Mouse (Mus musculus): ENCODE measurements at regions not wholly inside any gene's neighbourhood (a gene's known extent, or its start where the extent isn't known, plus 50 kb on each side); places are given as distances from the start of the nearest gene placed in this dataset.

DNA sequence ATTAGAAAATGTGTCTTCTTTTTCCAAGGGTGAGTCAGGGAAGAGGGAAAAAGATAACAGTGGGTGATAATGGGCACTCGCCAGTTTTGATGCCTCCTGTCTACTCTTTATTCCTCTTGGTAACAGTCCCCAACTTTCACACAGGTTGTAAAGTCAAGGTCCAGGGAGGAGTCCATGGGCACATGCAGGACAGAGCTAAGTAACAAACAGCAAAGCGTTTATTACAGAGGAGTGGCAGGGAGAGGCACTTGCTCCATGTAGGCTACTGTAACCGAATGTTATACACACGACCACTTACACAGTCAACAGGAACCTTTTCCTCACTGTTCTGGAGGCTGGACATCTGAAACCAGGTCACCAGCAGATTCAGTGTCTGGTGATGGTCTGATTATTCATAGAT lies 56.7 kb upstream of the Rapgef5 start:
- Histone ChIP-seq H3K4me3 (replicated peaks) (no peak overlapping the region), H3K27me3 (no peaks in the 10 kb centered on the region), H3K9me3 (replicated peaks) (no peaks in the 10 kb centered on the region), H3K4me1 (no peaks in the 10 kb centered on the region), H3K27ac (replicated peaks) (no peak overlapping the region), H3K36me3 (no peaks in the 10 kb centered on the region), H3K4me2 (replicated peaks) (no peak overlapping the region), H3K9ac (no peak overlapping the region)
- 80% methylated on average over 4 of the region's 4 CpGs for WGBS
- ATAC-seq (ENCODE audit: insufficient number of reproducible peaks, low FRiP score, low TSS enrichment, low read depth), result no peak

DNA sequence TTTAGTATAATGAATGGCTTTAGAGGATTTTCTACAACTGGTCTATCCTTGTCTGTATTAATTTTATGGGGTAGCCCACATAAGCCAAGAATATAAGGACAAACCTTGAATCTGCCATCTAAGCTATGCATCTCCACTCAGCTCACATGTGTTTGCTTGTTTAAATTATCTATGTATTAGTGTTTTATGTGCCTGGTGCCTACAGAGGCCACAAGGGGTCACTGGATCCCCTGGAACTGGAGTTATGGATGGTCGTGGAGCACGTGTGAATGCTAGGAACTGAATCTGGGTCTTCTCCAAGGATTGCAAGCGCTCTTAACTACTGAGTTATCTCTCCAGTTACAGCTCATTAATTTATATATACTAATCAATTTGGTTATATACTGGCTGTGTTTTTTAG lies 51.1 kb upstream of the Rapgef5 start:
- Histone ChIP-seq H3K9me3 (replicated peaks) (no peaks in the 10 kb centered on the region), H3K9ac (no peak overlapping the region), H3K27ac (replicated peaks) (no peak overlapping the region), H3K4me2 (replicated peaks) (no peak overlapping the region), H3K4me1 (no peaks in the 10 kb centered on the region), H3K36me3 (no peaks in the 10 kb centered on the region), H3K4me3 (replicated peaks) (no peak overlapping the region), H3K27me3 (no peaks in the 10 kb centered on the region)
- ATAC-seq (ENCODE audit: insufficient number of reproducible peaks, low FRiP score, low TSS enrichment, low read depth), result no peak
- WGBS, result 86% methylated on average over 3 of the region's 3 CpGs

DNA sequence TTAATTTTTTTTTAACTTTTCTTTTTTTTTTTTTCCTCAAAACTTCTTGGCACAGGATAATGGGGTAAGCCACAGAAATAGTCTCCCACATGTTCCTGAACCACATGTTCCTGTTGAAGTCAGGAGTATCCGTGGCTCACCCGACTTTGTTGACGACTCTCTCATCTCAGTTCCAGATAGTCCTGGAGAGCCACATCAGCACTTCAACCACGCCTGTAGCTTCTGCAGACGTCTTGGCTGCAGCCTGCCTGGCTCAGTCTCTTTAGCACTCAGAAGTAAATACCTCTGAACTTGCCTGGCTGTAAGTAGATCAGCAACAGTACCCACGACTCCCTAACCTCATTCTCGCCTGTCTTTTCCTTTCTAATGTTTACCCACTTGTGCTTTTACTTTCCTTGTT lies 50.3 kb upstream of the Rapgef5 start:
- Histone ChIP-seq H3K4me2 (replicated peaks) (no peak overlapping the region), H3K9ac (no peak overlapping the region), H3K27ac (replicated peaks) (no peak overlapping the region), H3K4me1 (no peaks in the 10 kb centered on the region), H3K27me3 (no peaks in the 10 kb centered on the region), H3K36me3 (no peaks in the 10 kb centered on the region), H3K9me3 (replicated peaks) (no peaks in the 10 kb centered on the region), H3K4me3 (replicated peaks) (no peak overlapping the region)
- ATAC-seq (ENCODE audit: insufficient number of reproducible peaks, low FRiP score, low TSS enrichment, low read depth), result no peak
- WGBS, result 36% methylated on average over 7 of the region's 7 CpGs

Data from embryonic facial prominence, embryonic 15.5 days (tissue).